Mouse (Mus musculus): ENCODE data around the gene Map2k5.

Gene Map2k5

GRCm38 (mm10) chr9:63192809-63193208 lies 184.9 kb downstream of the Map2k5 start:
- no peak for DNase-seq (ENCODE audit: low read depth, low spot score)

DNA sequence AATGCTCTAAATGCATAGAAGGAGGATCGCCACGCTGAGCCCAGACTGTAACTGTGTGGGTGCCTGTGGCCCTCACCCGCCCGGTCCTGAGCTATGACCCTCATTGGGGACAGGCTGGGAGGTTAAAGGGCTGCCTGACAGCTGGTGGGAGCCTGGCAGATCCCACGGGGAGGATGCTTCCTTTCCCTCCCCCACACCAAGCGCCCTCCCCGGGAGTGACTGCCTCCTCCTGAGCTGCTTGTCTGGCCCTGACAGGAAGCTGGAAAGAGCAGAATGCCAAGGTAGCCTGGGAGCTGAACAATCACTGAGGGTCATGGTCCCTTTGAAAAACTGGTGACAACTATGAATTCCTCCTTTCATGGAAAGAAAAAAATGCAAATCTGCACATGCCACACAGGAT lies 190.4 kb downstream of the Map2k5 start:
- no peak for DNase-seq (ENCODE audit: low read depth, low spot score)

DNA sequence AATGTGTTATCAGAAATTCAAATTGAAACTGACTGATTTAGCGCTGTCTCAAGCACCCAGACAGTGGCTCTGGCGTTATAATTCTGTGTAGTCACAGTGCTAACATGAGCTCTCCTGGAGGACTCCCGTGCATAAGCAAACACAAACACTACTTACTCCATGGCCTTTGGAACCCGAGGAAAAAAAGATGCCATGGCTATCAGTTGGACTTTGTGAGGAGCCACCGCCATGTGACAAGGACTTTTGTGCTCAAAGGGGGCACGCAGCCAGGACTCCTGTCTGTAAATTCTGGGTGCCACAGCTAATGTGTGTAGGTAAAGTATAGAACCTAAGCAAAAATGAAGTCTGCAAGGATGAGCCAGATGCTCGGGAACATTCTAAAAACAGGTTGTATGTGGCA lies 192.5 kb downstream of the Map2k5 start:
- DNase-seq (ENCODE audit: low read depth, low spot score): no peak

DNA sequence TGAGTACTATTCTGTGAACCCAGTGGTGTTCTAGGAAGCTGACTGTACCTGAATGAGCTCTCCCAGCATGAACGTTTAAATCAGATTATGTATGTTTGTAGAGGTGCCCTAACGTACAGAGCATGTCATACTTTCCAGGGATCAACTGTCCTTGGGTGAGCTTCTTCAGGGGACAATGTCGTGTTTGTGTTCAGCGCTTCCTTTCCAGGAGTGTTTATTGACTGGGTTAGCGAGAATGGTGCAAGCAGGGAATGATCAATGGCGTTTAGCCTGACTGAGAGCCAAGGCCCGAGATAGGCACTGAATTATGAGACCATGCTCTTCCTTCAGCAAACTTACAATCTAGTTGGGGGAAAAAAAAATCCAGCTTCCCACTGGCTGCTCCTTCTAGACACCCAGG lies 193.8 kb downstream of the Map2k5 start:
- no peak for DNase-seq (ENCODE audit: low read depth, low spot score)

GRCm38 (mm10) chr9:63182306-63182960 lies 195.3 kb downstream of the Map2k5 start:
- no peak for DNase-seq (ENCODE audit: low read depth, low spot score)

- DNase-seq (ENCODE audit: low read depth, low spot score): no peak
Observed at GRCm38 (mm10) chr9:63181337-63182178, 196.1 kb downstream of the Map2k5 start.

GRCm38 (mm10) chr9:63178296-63178695 lies 199.4 kb downstream of the Map2k5 start:
- DNase-seq (ENCODE audit: low read depth, low spot score): no peak

- DNase-seq (ENCODE audit: low read depth, low spot score): no peak
Observed at GRCm38 (mm10) chr9:63174001-63174721, 203.5 kb downstream of the Map2k5 start.

GRCm38 (mm10) chr9:63171951-63172350 lies 205.8 kb downstream of the Map2k5 start:
- DNase-seq (ENCODE audit: low read depth, low spot score): no peak

GRCm38 (mm10) chr9:63169127-63169526 lies 208.6 kb downstream of the Map2k5 start:
- no peak for DNase-seq (ENCODE audit: low read depth, low spot score)

DNA sequence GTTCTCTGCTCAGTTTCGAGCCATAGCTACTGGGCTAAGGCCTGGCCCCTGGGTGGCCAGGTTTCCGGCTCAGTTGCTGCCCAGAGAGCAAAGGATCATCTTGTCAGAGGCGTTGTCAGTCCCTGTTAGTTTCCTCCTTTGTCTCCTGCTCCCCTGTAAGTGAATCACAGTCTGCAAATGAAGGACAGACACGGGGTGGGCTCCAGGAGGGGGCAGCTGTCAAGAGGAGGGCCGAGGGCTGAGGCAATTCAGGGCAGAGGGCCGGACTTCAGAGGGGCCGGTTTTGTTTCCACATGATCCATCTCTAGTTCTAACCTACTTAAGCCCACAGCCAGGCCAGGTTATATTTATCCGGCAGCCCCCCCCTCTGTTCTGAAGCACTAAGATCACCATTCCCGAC lies 212.6 kb downstream of the Map2k5 start:
- DNase-seq (ENCODE audit: low read depth, low spot score): no peak

- DNase-seq (ENCODE audit: low read depth, low spot score): no peak
Observed at GRCm38 (mm10) chr9:63163756-63164155, 213.9 kb downstream of the Map2k5 start.

GRCm38 (mm10) chr9:63151949-63152348 lies 225.8 kb downstream of the Map2k5 start:
- no peak for DNase-seq (ENCODE audit: low read depth, low spot score)

DNA sequence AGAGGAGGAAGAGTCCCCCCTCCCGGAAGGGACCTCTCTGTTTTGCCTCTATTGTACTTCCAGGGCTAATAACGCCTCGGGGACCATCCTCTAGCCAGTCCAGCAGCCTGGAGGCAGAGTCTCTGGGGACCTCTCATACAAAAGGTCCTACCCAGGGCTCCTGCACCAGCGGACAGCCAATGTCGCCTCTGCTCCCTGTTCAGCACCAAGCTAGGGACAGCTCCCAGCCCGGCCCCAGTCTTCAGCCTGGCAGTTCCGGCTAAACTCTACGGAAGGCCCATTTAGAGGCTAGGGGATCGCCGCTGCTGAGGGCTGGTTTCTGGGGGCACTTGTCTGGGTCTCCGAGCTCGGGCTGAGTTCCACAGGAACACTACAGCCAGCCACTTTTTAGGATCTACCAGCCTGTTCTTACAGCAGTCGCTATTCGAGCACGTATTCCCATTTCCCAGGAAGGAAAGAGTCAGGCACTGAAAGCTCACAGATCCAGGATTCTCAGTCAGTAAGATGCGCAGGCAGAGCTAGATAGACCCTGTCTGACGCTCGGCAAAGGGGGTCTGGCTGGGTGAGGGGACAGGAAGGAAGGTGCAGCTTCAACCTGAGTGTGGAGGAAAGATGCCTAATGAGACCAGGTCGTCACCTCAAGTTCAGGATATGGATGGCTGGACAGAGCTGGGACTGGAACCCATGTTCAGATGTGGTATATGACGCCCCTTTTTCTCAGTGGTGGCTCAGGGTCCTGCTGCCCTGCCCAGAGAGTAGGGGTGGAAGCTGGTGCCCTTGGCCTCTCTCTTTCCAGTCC lies 226.4 kb downstream of the Map2k5 start:
- no peak for DNase-seq (ENCODE audit: low read depth, low spot score)

DNA sequence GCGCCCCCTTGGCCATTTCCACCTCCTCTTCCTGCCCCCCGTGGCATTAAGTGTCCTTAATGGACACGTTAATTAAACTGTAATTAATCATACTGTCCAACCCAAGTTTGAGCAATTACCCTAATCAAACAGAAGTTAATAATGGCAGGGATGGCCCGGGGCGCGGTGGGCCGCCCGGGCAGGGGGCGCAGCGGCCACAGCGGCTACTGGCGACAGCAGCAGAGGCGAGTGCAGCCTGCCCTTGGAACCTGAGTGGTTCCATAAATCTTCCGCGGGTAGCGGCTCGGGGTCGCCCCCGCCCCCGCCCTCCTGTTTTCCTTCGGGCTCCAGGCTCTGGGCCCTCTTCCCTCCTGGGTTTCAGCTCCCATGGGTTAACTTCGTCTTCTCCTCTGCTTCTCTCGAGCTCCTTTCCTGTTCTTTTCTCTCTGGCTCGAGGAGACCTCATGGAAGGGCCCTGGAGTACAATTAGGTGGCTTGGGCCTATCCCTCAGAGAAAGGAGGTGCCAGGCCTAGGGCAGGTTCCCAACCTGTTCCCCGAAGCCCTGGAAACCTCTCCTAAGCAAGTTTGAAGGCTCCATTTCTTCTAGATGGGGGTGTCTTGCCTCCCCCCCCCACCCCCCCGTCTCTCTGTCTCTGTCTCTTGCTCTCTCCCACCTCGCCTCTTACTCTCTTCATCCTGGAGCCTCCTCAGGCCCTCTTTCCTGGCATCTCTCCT lies 227.5 kb downstream of the Map2k5 start:
- no peak for DNase-seq (ENCODE audit: low read depth, low spot score)

- DNase-seq (ENCODE audit: low read depth, low spot score): no peak
Observed at GRCm38 (mm10) chr9:63149372-63149766, 228.3 kb downstream of the Map2k5 start.

DNA sequence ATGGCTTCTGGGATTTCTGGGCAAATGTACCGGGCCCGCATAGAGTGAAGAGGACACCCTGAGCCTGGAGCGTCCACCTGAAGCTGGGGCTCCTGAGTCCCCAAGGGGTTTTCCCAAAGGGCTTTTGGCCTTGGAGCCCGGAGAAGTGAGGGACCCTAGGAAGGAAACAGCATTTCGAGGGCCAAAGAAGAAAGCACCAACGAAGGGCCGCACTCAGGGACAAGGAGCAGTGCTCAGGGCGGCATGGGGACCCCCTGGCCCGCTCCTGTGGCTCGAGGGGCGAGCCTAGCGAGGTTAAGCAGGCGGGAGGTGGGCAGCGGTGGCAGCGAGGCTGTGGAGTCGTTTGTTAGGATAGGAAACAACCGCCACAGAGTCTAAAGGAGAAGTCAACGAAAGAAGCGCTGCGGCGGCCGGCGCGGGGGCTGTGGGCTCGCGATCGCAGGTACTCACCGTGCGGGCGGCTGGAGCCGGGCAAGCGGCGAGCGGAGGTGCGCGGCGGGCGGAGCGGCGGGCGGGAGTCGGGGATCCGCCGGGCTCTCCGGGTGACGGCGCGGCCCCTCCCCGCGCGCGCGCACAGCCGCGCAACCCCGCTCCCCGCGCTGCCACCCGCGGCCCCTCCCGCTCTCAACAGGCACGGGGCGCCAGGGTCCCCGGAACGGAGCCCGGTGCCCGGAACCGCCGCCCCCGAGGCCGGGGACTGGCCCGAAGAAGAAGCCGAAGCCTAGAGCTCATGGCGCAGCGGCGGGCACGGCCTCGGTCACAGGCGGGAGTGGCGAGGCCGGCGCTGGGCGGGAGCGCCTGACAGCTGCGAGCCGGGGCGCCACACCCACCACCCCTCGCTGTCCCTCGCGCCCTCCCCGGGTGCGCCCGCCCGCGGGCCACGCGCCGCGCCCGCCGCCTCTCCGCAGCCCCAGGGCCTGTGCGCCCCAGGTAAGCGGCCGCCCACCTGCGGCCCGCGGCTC lies 229.0 kb downstream of the Map2k5 start, which contains the start of gene Skor1:
Gene Skor1 (minus strand): TSS at position 552 of the 962 bp plus-strand sequence.
- DNase-seq (ENCODE audit: low read depth, low spot score): no peak

DNA sequence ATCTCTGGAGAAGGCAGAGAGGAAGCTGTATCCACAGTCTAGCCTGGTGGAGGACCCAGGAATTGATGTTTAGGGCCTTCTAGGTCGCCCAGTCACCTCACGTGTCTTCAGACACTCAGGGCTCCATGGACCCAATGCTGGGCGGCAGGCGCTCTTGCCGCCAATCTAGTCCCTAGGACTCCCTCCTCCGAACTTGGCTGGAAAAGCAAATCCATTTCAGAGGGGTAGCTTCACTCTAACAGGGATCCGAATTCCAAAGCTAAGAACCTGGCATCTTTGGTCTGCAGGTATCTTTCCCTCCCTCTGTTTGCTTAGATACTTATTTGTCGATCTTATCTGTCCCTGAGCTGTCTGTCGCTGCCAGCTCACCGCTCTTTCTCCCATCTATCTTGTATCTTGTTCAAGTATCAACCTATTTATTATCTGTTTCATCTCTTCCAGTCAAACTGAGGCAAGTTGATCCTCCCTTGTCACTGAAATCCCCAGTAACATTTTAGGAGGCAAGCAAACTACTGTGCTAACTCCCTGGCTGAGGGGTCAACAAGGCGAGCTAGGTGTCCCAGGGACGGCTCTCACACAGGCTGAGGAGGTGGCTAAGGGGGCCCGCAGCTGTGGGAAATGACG lies 229.8 kb downstream of the Map2k5 start:
- no peak for DNase-seq (ENCODE audit: low read depth, low spot score)

DNA sequence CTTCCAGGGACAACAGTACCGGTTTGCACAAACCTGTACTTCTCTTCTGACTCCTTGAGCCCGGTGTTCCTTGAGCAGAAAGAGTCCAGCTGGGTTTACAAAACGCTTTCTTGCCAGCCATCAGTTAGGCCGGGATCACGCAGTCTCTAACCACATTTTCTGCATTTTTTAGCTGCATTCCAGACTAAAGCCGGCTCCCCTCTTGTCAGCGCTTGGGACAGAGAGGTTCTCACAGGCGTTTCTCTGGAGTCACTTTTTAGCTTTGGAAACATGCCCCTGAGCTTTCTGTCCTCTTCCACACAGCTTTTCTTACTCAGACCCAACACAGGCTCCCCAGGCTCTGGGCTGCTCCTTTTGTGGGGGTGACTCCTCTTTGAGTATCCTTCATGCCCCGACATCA lies 230.4 kb downstream of the Map2k5 start:
- DNase-seq (ENCODE audit: low read depth, low spot score): no peak

Data from c-Kit-negative CD71-positive TER-119-positive erythroid progenitor cells, embryonic 14.5 days (primary cell).